Mouse (Mus musculus) kidney, postnatal 0 days (tissue): Measurements from ENCODE around the gene Cep85l. TPM values are rescaled to one million over a fixed set of nuclear protein-coding genes. Genes with fewer than 3 reads are reported as not detected.
A peak's percentile ranks its signal among the peaks of the same experiment; 100 is the strongest.

Source experiments
- ATAC-seq: fragments of 200-750 bp; cut with Nextera tagmentation; replicated peaks from 2 replicates; pipeline ENCODE4 v1.8.0; 2017; ENCODE audit warnings: low read depth, moderate number of reproducible peaks, moderate TSS enrichment, moderate library complexity; ENCODE audit not compliant: low FRiP score
- DNase-seq: peaks from one replicate; pipeline ENCODE4 v3.0.0-alpha.2; 2016; ENCODE audit warnings: low spot score
- H3K27ac ChIP-seq: fragments of 300-500 bp; sonication (generic); 2 replicates; pipeline ENCODE4 v1.5.1; 2014; ENCODE audit warnings: mild to moderate bottlenecking
- H3K27me3 ChIP-seq: fragments of 300-500 bp; sonication (generic); 2 replicates; pipeline ENCODE4 v1.6.1; 2014; ENCODE audit warnings: low read length, mixed read lengths; ENCODE audit not compliant: insufficient read depth
- H3K36me3 ChIP-seq: fragments of 300-500 bp; sonication (generic); 2 replicates; pipeline ENCODE4 v1.6.1; 2014; ENCODE audit warnings: low read length, mixed read lengths; ENCODE audit not compliant: insufficient read depth
- H3K4me1 ChIP-seq: fragments of 300-500 bp; sonication (generic); replicated peaks from 2 replicates; pipeline ENCODE4 v1.6.1; 2014; ENCODE audit warnings: antibody characterized with exemption, low read length, mixed read lengths; ENCODE audit not compliant: insufficient read depth
- H3K4me2 ChIP-seq: fragments of 300-500 bp; sonication (generic); 2 replicates; pipeline ENCODE4 v1.6.1; 2014; ENCODE audit warnings: mild to moderate bottlenecking, low read length, moderate library complexity, mixed read lengths
- H3K4me3 ChIP-seq: fragments of 300-500 bp; sonication (generic); replicated peaks from 2 replicates; pipeline ENCODE4 v1.5.1; 2014; ENCODE audit warnings: low read depth, low read length
- H3K9ac ChIP-seq: fragments of 300-500 bp; sonication (generic); 2 replicates; pipeline ENCODE4 v1.6.1; 2014; ENCODE audit warnings: low read depth, low read length
- H3K9me3 ChIP-seq: fragments of 300-500 bp; sonication (generic); replicated peaks from 2 replicates; pipeline ENCODE4 v1.6.1; 2016; ENCODE audit warnings: low read length, inconsistent platforms, mixed read lengths
- CTCF ChIP-seq: IDR thresholded peaks from 2 replicates; pipeline ENCODE4 v1.5.1; 2016; ENCODE audit warnings: antibody characterized with exemption, low read depth, mild to moderate bottlenecking, moderate library complexity
- WGBS: fragments of 180-500 bp; shearing (Covaris S2); extraction: QIAGEN DNeasy Blood & Tissue Kit; methylation state at CpG from one replicate; pipeline ENCODE4 v1.1.7; 2014; 5-methylcytosine and 5-hydroxymethylcytosine counted together
- polyA plus RNA-seq: library from polyadenylated mRNA; unstranded; fragments of >200 nt; fragmentation: Nextera tagmentation; extraction: Ambion mirVana; gene quantifications from 2 replicates; pipeline ENCODE4 v1.2.1, GENCODE M21; 2015

Cep85l gene
- polyA plus RNA-seq, 1 experiment from 2014 or later, result 4.7 TPM

DNA sequence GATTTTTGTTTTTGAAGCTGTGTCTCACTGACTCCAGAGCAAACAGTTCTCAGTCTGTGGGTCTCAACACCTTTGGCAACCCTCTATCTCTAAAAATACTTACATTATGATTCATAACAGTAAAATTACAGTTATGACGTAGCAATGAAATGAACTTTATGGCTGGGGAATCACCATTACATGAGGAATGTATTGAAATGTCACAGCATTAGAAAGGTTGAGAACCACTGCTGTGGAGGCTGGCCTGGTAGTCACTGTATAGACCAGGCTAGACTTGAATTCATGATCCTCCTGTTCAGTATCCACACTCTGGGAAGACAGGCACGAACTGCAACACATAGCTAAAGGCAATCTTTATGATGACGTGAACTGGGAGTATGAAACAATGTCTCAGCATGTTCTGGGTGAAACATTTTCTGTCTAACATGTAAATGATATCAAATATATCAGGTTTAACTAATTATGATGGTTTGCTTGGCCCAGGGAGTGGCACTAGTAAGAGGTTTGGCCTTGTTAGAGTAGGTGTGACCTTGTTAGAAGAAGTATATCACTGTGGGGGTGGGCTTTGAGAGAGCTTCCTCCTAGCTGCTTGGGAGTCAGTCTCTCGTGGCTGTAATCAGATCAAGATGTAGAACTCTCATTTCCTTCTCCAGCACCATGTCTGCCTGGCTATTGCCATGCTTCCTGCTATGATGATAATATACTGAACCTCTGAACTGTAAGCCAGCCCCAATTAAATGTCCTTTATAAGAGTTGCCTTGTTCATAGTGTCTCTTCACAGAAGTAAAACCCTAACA is 39.6 kb upstream of the Cep85l start:
- ATAC-seq (no peak), DNase-seq (no peak)
- WGBS, result 74% methylated on average over 4 of the region's 4 CpGs
- H3K9ac ChIP-seq, result no peak overlapping the region
- H3K9me3 ChIP-seq, result no peaks in the 10 kb centered on the region
- H3K4me1 ChIP-seq, result peaks cover 8% of the 10 kb centered on the region; the same call in 1 of the 2 replicates
- H3K36me3 ChIP-seq, result no peaks in the 10 kb centered on the region
- H3K27me3 ChIP-seq, result no peaks in the 10 kb centered on the region
- no peak overlapping the region for H3K4me3 ChIP-seq
- H3K4me2 ChIP-seq, result no peak overlapping the region
- no peak for TF ChIP-seq CTCF
- H3K27ac ChIP-seq, result no peak overlapping the region

DNA sequence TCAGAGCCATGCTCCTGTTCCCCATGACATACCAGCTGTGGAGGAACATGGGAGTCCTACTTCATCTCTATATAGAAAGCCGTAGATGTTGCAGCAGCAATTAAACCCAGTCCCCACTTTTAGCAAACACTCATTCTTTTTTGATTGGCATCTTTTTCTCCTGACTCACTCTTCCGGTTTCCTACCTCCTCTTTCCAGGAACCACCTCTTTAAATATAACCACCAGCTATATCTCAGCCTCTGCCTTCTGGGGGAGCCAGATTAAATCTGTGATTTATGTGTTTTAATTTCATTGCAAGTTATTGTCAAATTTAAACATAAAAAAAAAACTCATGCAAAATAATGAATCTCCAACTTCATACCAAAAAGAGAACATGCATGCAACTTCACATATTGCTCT is 37.3 kb upstream of the Cep85l start:
- DNase-seq (peak; percentile 38), ATAC-seq (no peak)
- Histone ChIP-seq H3K27me3 (no peaks in the 10 kb centered on the region), H3K27ac (no peak overlapping the region), H3K4me2 (no peak overlapping the region), H3K4me1 (peaks cover 10% of the 10 kb centered on the region; the same call in 1 of the 2 replicates), H3K4me3 (no peak overlapping the region), H3K36me3 (no peaks in the 10 kb centered on the region), H3K9me3 (no peaks in the 10 kb centered on the region), H3K9ac (no peak overlapping the region)
- no peak for TF ChIP-seq CTCF
- 41% methylated on average over 2 of the region's 2 CpGs for whole genome bisulfite sequencing

DNA sequence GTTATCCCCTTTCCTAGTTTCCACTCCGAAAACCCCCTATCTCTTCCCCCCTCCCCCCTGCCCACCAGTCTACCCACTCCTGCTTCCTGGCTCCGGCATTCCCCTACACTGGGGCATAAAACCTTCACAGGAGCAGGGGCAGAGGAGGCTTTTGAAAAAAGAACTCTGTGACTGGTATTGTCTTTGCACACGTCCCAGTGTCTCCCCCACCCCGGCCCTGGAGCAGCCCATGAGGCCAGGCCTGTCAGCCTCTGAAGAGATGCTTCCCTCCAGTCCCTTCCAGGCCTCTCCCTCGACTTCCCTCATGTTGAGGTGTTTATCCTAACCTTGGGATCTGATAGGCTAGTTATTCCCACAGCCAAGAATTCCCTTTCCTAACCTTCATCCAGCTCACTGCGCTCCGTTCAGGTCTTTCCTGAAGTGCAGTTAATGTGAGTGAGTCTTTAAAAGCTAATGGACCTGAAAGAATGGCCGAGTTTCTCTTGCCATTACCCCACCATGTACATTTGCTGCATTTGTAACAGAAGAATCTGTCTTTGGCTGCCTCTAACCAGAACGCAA is 36.5 kb upstream of the Cep85l start:
- no peak for TF ChIP-seq CTCF
- no peak; the same call in 1 of the 2 replicates for ATAC-seq
- Histone ChIP-seq H3K9me3 (no peaks in the 10 kb centered on the region), H3K36me3 (no peaks in the 10 kb centered on the region), H3K4me3 (no peak overlapping the region), H3K4me1 (peaks cover 10% of the 10 kb centered on the region; the same call in 1 of the 2 replicates), H3K9ac (no peak overlapping the region), H3K4me2 (no peak overlapping the region), H3K27me3 (no peaks in the 10 kb centered on the region), H3K27ac (0 out of 2 replicates have a peak overlapping the region, but pooled peaks have one; percentile 2)
- DNase-seq, result peak; percentile 44
- WGBS, result 32% methylated on average over 9 of the region's 9 CpGs

DNA sequence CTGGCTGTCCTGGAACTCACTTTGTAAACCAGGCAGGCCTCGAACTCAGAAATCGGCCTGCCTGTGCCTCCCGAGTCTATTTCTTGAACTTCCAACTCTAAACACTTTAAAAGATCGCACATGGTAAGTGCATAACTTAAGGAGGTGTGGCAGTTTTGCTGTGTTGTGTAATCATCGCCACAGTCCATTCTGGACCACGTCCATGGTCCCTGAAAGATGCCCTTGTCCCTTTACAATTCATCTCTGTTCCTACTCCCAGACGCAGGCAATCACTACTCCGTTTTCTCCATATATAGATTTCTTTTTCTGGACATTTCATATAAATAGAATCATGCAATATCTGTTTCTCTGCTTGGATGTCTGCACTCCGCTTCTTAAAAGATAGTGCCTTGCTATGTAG is 35.5 kb upstream of the Cep85l start:
- WGBS, result 87% methylated on average over 9 of the region's 9 CpGs
- Histone ChIP-seq H3K27ac (no peak overlapping the region), H3K4me1 (peaks cover 10% of the 10 kb centered on the region; the same call in 1 of the 2 replicates), H3K36me3 (no peaks in the 10 kb centered on the region), H3K9ac (no peak overlapping the region), H3K27me3 (no peaks in the 10 kb centered on the region), H3K4me3 (no peak overlapping the region), H3K4me2 (no peak overlapping the region), H3K9me3 (no peaks in the 10 kb centered on the region)
- TF ChIP-seq CTCF, result no peak
- DNase-seq, result no peak
- ATAC-seq, result no peak

DNA sequence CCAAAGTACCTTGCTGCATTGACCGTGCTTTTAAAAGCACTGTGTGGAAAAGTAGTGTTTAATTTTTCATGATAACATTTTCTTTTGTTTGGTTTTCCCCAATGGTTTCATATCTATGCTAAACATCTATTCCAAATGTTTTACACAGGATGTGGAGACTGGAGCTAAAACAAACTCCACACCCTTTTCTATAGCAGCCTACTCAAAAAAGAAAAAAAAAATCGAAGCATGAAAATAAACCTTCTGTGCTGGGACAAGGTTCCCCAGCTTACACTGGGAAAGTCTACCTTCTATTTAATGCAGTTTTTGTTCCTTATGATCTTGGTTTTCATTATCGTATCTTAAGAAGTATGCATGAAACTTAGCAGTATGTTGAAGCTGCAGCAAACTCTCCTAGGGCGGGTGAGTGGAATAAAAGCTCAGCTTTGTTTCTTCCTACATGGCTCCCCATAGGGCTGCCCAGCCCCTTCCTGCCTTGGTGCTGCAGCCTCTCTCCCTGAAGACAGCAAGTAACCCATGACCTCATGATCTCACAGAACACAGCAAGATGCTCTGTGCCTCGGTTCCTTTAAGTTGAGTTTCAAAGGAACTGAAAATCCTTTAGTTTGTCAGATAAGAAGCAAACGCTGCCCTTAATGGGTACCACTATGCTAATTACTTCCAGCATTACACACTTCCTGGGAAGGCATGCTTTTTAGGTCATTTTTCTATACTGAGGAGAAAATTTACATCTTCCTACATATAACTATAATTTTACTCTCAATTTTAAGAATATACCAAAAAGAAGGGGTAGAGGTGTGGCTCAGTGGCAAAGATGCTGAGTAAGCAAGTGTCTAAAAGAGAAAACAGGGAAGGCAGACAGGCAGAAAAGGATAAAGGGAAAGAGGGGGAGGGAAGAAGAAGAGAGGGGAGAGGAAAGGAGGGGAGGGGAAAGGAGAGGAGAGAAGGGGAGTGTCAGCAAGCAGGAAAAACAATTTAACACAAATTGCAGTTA is 34.6 kb upstream of the Cep85l start:
- H3K27ac ChIP-seq, result peak overlapping the region; percentile 32; the same call in 1 of the 2 replicates
- DNase-seq (no peak), ATAC-seq (no peak)

DNA sequence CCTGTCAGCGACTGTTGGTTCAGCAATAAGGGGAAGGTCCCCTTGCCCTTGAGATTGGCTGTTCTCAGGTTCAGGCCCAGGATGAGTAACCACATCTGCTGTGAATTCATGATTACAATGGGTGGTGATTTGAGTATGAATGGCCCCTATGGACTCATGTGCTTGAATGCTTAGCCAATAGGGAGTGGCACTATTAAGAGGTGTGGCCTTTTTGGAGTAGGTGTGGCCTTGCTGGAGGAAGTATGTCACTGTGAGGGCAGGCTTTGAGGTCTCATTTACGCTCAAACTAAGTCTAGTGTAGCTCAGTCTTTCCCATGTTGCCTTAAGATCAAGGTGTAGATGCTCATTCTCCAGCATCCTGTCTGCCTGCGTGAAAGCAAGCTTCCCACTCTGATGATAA is 33.2 kb upstream of the Cep85l start:
- no peak for ATAC-seq
- Histone ChIP-seq H3K4me3 (no peak overlapping the region), H3K4me1 (peaks cover 10% of the 10 kb centered on the region; the same call in 1 of the 2 replicates), H3K27ac (no peak overlapping the region), H3K36me3 (no peaks in the 10 kb centered on the region), H3K9ac (no peak overlapping the region), H3K4me2 (no peak overlapping the region), H3K9me3 (no peaks in the 10 kb centered on the region), H3K27me3 (no peaks in the 10 kb centered on the region)
- 97% methylated on average over 3 of the region's 3 CpGs for WGBS
- no peak for DNase-seq
- no peak for TF ChIP-seq CTCF

More for the DNA sequence above, 34.6 kb upstream of the Cep85l start:
- Histone ChIP-seq H3K4me1 (peaks cover 10% of the 10 kb centered on the region; the same call in 1 of the 2 replicates), H3K4me3 (no peak overlapping the region), H3K4me2 (no peak overlapping the region), H3K9ac (no peak overlapping the region), H3K27me3 (no peaks in the 10 kb centered on the region), H3K36me3 (no peaks in the 10 kb centered on the region), H3K9me3 (no peaks in the 10 kb centered on the region)
- TF ChIP-seq CTCF, result no peak
- WGBS, result 46% methylated on average over 6 of the region's 6 CpGs
